Mouse (Mus musculus): Measurements from ENCODE around the gene Gclc.

DNA sequence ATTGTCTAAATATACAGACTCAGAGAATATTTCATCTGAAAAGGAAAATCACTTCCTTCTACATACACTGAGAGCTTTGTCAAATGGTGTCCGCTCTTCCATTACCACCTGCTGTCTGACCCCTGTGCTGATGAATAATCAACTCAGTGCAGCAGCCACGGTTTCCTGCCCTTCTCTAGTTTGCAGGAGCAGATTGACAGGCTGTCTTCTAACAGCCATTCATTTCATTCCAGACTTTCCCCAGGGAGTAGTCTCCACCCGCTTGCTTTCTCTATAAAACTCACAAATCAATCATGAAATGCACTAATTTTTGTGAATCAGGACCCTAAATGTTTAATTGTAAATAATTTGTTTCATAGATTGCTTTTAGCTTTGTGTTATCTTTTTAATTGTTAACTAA, 39.5 kb downstream of the Gclc start:
- TF ChIP-seq CTCF (IDR thresholded peaks at IDR 0.05; ENCODE audit: low read depth, low read length) (no peak), GATA1 (IDR thresholded peaks at IDR 0.05; ENCODE audit: borderline replicate concordance, low read length) (no peak), POLR2AphosphoS5 (IDR thresholded peaks at IDR 0.05; ENCODE audit: insufficient replicate concordance, low read depth, low read length) (no peak)

Measured in G1E (cell line).